Mouse (Mus musculus) left cerebral cortex, adult 6 months (tissue): ENCODE results near the gene Pdlim4. TPM values are rescaled to one million over a fixed set of nuclear protein-coding genes. Genes with fewer than 3 reads are reported as not detected.

ENCODE experiments used
- long read RNA-seq, 2 experiments: library from polyadenylated mRNA; unstranded; transcript quantifications; one replicate each; pipeline ENCODE4 v2.0.0; 2019 to 2020
- polyA plus RNA-seq: library from polyadenylated mRNA; unstranded; fragments of <200 nt; fragmentation: Nextera tagmentation; gene quantifications from 2 replicates; pipeline ENCODE4 v1.2.3, GENCODE M21; 2021

Pdlim4 gene
- 34.8 and 38.8 TPM in 2 replicates for polyA plus RNA-seq
- long read RNA-seq, experiment 1, transcript Pdlim4-201 (7 exons, 1,182 nt) = major isoform, 40 of 43 reads
- long read RNA-seq, experiment 1, partial matches to known transcripts = 1 of 43 reads
- long read RNA-seq, experiment 1, other reads (novel, unspliced or antisense) = 0 of 43 reads
- long read RNA-seq, experiment 2, transcript Pdlim4-201 (7 exons, 1,182 nt) = major isoform, 49 of 54 reads
- long read RNA-seq, experiment 2, partial matches to known transcripts = 2 of 54 reads
- long read RNA-seq, experiment 2, other reads (novel, unspliced or antisense) = 3 of 54 reads

GRCm38 (mm10) chr11:54068520-54069371 lies at the start of gene Pdlim4:
Gene Pdlim4, minus strand, starts transcription at chr11:54069014.

GRCm38 (mm10) chr11:54100045-54100691 lies 31.4 kb upstream of the Pdlim4 start, which contains the start of gene P4ha2:
Gene P4ha2, plus strand, starts transcription at chr11:54100095.

GRCm38 (mm10) chr11:54028044-54028951 lies 40.5 kb downstream of the Pdlim4 start, which contains the start of gene Slc22a4:
Gene Slc22a4, minus strand, starts transcription at chr11:54028090.

Other genes with a start within 250 kb of the Pdlim4 start
- gene Gm12216, start 209.8 kb downstream of the Pdlim4 start, polyA plus RNA-seq = 1.5 and 2.1 TPM in 2 replicates
- gene Slc22a5, start 177.4 kb downstream of the Pdlim4 start, polyA plus RNA-seq = 2.8 and 3.7 TPM in 2 replicates
- gene Slc22a21, start 88.7 kb downstream of the Pdlim4 start, polyA plus RNA-seq = 0.54 and 0.65 TPM in 2 replicates
- 7.4 and 8.4 TPM in 2 replicates for gene Slc22a4, start 40.9 kb downstream of the Pdlim4 start, polyA plus RNA-seq
- 6.3 and 6.4 TPM in 2 replicates for gene P4ha2, start 31.1 kb upstream of the Pdlim4 start, polyA plus RNA-seq
- not detected in 2 replicates for gene Csf2, start 180.7 kb upstream of the Pdlim4 start, polyA plus RNA-seq
- not detected in 2 replicates for gene Il3, start 198.3 kb upstream of the Pdlim4 start, polyA plus RNA-seq
- 158 and 190 TPM in 2 replicates for gene Acsl6, start 234.8 kb upstream of the Pdlim4 start, polyA plus RNA-seq